Mouse (Mus musculus): ENCODE data around the gene Pik3r2. TPM values are rescaled to one million over a fixed set of nuclear protein-coding genes. Genes with fewer than 3 reads are reported as not detected.

The Pik3r2 gene
- polyA plus RNA-seq, 1 experiment from 2014 or later: 110 TPM

DNA sequence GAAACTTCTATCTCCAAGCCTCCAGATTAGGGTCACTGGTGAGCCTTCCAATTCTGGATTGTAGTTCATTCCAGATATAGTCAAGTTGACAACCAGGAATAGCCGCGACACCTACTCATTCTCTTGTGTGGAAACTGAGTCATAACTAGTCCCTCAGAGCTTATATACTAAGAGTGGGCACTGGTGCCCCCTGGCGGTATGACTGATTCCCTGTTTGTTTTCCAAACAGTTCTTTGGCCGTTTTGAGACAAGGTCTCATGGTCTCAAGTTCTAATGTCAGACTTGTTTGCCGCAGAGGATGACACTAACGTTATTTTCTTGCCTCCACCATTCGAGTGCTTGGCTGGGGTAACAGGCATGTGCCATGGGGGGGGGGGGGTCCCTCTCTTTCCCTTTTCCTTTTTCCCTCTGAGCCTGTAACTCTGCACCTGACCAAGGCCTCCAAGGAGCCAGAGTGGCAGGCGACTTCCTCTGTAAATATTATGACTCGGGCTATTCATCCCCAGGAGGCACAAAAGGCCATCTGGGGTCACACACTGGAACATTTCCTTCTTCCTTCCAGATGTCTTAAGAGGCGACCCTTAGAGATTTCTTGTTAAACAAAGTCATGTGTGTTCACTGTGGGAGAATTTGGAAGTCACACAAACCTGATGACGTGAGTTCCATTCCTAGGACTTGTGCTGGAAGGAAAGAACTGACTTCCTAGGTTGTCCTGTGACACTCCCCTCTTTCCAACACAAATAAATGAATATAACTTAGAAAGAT is 24.3 kb downstream of the Pik3r2 start:
- ATAC-seq: no peak
- CTCF ChIA-PET: interaction anchor here (0.9 to 2.3 kb wide), 4 partner anchors 10 to 37 kb away, joined by 3 to 9 read pairs (median 6); partner anchors contain the start of genes Gm3336 and Mpv17l2
- no peak for DNase-seq (ENCODE audit: low read depth, low spot score)
- in situ Hi-C loops (cut with MboI; ENCODE audit: low pct_unique_long_range_greater_than_20kb): loop anchor here (5.0 kb wide), 1 partner anchor 35 kb away; the partner anchor contains the start of gene Gm3336
- no peak for TF ChIP-seq CTCF (IDR thresholded peaks at IDR 0.05)
- no peaks in the 10 kb centered on the region for H3K27me3 ChIP-seq
- POLR2A ChIA-PET: no interaction called here

DNA sequence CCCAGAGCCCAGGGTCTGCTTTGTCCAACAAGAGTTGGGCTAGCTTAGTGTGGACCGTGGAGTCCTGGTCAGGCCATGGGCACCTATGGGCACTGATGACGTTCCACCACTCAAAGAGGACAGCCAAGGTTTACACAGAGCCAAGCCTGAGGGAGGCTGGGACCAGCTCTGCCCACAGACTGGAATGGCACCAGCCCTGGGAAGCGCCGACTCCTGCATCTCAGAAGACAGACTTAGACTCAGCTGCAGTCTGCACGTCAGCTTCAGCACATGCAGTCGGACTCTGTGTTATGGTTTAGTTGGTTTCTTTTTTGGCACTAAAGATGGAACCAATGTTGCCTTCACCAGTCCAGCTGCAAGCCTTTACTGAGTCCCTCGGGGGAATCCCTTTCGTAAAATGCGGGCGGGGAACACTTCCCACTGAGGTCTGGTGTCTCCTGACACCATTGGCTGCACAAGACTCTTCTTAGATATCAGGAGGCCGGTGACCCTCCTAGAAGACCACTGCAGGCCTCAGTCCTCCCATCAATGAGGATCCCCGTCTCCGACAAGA is 26.3 kb downstream of the Pik3r2 start:
- ATAC-seq: no peak
- no peak for TF ChIP-seq CTCF (IDR thresholded peaks at IDR 0.05)
- no peaks in the 10 kb centered on the region for H3K27me3 ChIP-seq
- ChIA-PET POLR2A (no interaction called here), CTCF (no interaction called here)
- no peak for DNase-seq (ENCODE audit: low read depth, low spot score)
- in situ Hi-C loops (cut with MboI; ENCODE audit: low pct_unique_long_range_greater_than_20kb): loop anchor here (5.0 kb wide), 1 partner anchor 33 kb away; the partner anchor contains the start of gene Gm3336

DNA sequence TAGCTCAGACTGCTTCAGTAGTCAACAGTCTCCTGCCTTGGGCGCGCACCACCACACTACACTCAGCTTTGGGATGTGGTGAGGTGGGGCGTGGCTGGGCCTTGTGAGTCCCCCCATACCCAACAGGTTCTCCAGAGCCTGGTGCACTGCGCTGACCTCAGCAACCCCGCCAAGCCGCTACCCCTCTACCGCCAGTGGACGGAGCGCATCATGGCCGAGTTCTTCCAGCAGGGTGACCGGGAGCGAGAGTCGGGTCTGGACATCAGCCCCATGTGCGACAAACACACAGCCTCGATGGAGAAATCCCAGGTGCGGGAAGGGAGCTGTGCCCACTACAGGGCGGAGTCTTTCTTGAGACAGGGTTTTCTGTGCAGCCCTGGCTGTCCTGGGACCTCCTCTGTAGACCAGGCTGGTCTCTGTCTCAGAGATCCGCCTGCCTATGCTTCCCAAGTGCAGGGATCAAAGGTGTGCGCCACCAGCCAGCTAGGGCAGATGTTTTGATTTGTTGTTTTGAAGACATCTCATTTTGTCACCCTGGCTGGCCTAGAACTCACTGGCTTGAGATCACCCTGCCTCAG is 27.3 kb downstream of the Pik3r2 start:
- no peak for ATAC-seq
- ChIA-PET POLR2A (no interaction called here), CTCF (no interaction called here)
- no peaks in the 10 kb centered on the region for H3K27me3 ChIP-seq
- no peak for DNase-seq (ENCODE audit: low read depth, low spot score)
- in situ Hi-C loops (cut with MboI; ENCODE audit: low pct_unique_long_range_greater_than_20kb): no loop called here
- no peak for TF ChIP-seq CTCF (IDR thresholded peaks at IDR 0.05)

DNA sequence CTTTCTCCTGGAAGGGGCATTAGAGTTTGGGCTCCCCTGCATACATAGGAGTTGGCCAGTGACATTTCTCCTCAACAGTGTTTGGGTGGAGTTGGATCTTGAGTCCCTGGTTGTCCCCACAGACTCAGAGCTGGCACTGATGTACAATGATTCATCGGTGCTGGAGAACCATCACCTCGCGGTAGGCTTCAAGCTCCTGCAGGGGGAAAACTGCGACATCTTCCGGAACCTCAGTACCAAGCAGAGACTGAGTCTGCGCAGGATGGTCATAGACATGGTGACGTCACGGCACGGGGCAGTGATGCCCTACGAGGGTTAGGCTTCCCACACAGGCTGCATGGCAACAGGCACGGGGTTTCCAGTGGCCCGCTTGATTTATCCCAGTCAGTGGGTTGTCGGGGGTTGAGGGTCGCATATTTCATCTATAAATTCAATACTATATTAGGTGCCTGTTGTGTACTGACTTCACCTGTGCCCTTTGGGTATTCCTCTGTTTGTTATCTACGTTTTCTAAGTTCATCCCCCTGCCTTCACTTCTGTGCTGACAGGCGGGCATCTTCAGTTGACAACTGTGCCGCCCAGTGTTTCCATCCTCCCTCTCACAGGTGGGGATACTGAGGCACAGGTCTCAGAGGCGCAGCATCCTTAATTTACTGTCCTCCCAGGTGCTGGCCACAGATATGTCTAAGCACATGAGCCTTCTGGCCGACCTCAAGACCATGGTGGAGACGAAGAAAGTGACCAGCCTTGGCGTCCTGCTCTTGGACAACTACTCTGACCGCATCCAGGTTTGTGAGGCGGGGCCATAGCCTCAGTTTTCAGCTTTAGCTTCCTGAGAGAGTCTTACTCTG is 28.0 kb downstream of the Pik3r2 start:
- no peaks in the 10 kb centered on the region for H3K27me3 ChIP-seq
- ATAC-seq (no peak), DNase-seq (ENCODE audit: low read depth, low spot score) (no peak)
- ChIA-PET POLR2A (no interaction called here), CTCF (interaction anchor here (1.3 kb wide), 1 partner anchor 76 kb away, joined by 3 read pairs; the partner anchor contains the start of gene Lsm4)
- in situ Hi-C loops (cut with MboI; ENCODE audit: low pct_unique_long_range_greater_than_20kb): no loop called here
- no peak for TF ChIP-seq CTCF (IDR thresholded peaks at IDR 0.05)

DNA sequence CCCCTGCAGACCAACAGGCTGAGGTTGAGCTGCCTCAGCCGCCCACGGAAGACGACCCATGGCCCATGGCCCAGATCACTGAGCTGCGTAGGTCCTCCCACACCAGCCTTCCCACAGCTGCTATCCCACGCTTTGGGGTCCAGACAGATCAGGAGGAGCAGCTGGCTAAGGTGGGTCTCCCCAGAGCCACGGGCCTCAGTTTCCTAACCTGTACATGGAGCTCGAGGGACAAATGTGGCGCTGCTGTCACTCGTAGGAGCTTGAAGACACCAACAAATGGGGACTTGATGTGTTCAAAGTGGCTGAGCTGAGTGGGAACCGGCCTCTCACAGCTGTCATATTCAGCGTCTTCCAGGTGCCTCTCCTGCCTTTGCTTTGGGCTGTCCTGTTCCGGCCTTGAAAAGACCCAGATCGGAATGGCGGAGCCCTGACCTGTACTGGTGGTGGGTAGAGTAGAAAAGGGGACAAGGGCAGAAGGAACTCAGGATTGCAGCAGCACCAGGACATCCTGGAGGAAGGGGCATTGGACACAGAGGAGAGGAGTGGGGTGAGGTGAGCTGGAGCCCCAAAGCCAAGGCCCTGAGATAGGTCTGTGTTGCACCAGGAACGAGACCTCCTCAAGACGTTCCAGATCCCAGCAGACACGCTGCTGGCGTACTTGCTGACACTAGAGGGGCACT is 29.2 kb downstream of the Pik3r2 start:
- DNase-seq (ENCODE audit: low read depth, low spot score) (no peak), ATAC-seq (no peak)
- TF ChIP-seq CTCF (IDR thresholded peaks at IDR 0.05): no peak
- in situ Hi-C loops (cut with MboI; ENCODE audit: low pct_unique_long_range_greater_than_20kb): no loop called here
- POLR2A ChIA-PET: no interaction called here
- H3K27me3 ChIP-seq: no peaks in the 10 kb centered on the region
- CTCF ChIA-PET: interaction anchor here (1.3 kb wide), 1 partner anchor 74 kb away, joined by 3 read pairs; the partner anchor contains the start of gene Lsm4

DNA sequence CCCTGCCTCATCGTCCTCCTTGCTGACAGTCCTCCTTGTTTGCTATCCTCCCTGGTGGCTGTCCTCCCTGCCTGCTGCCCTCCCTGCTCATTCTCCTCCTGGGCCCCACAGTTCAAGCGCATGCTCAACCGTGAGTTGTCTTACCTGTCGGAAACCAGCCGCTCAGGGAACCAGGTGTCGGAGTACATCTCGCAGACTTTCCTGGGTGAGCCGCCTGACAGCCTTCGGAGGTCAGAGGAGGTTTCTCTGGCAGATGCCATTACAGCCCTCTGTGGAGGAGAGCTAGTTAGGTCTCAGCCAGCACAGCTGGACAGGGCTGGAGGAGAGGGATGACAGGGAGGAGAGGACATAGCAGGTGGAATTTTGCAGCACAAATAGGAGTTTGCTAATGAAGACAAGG is 29.8 kb downstream of the Pik3r2 start:
- in situ Hi-C loops (cut with MboI; ENCODE audit: low pct_unique_long_range_greater_than_20kb): no loop called here
- ATAC-seq (no peak), DNase-seq (ENCODE audit: low read depth, low spot score) (no peak)
- ChIA-PET POLR2A (no interaction called here), CTCF (no interaction called here)
- H3K27me3 ChIP-seq: no peaks in the 10 kb centered on the region
- no peak for TF ChIP-seq CTCF (IDR thresholded peaks at IDR 0.05)

DNA sequence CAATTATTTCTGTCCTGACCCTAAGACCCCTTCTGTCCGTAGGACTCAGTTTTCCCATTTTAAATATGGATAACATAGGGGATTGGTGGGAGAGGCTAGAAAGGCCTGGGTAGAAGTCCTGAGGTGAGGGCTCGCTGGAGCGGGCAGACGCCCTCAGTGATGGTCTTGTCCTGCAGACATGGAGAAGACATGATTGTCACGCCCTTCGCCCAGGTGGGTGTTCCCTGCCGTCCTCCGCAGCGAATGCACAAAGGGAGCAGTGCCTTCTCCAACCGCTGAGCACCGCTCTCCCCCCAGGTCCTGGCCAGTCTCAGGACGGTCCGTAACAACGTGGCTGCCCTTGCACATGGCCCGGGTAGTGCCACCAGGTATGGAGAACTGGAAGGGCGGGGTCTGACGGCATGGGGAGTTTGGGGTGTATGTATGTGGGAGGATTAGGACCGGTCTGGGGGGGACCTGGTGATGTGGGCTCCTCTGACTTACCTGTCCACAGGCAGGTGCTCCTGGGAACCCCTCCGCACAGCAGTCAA is 30.8 kb downstream of the Pik3r2 start:
- no peak for ATAC-seq

DNA sequence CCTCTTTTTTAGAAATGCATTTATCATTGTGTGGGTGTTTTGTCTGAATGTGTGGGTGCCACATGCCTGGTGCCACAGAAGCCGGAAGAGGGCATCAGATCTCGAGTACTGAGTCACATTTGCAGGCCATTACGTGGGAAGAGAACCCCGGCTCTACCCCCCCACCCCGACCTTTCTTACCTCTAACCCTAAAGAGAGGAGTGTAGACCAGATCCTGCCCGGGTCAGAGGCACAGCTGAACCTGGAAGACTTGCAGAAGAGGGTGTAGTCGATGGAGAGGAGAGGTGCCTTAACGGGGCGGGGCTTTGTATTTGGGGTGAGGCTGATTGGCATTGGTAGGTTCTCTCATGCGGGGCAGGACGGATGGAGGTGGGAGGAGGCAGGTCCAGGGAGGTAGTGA is 31.7 kb downstream of the Pik3r2 start:
- ATAC-seq: no peak
- in situ Hi-C loops (cut with MboI; ENCODE audit: low pct_unique_long_range_greater_than_20kb): no loop called here
- no peak for DNase-seq (ENCODE audit: low read depth, low spot score)
- TF ChIP-seq CTCF (IDR thresholded peaks at IDR 0.05): no peak
- CTCF ChIA-PET: no interaction called here
- H3K27me3 ChIP-seq: no peaks in the 10 kb centered on the region
- POLR2A ChIA-PET: no interaction called here

More for the DNA sequence above, 30.8 kb downstream of the Pik3r2 start:
- no peaks in the 10 kb centered on the region for H3K27me3 ChIP-seq
- no peak for TF ChIP-seq CTCF (IDR thresholded peaks at IDR 0.05)
- ChIA-PET CTCF (no interaction called here), POLR2A (no interaction called here)
- in situ Hi-C loops (cut with MboI; ENCODE audit: low pct_unique_long_range_greater_than_20kb): no loop called here
- DNase-seq (ENCODE audit: low read depth, low spot score): no peak

DNA sequence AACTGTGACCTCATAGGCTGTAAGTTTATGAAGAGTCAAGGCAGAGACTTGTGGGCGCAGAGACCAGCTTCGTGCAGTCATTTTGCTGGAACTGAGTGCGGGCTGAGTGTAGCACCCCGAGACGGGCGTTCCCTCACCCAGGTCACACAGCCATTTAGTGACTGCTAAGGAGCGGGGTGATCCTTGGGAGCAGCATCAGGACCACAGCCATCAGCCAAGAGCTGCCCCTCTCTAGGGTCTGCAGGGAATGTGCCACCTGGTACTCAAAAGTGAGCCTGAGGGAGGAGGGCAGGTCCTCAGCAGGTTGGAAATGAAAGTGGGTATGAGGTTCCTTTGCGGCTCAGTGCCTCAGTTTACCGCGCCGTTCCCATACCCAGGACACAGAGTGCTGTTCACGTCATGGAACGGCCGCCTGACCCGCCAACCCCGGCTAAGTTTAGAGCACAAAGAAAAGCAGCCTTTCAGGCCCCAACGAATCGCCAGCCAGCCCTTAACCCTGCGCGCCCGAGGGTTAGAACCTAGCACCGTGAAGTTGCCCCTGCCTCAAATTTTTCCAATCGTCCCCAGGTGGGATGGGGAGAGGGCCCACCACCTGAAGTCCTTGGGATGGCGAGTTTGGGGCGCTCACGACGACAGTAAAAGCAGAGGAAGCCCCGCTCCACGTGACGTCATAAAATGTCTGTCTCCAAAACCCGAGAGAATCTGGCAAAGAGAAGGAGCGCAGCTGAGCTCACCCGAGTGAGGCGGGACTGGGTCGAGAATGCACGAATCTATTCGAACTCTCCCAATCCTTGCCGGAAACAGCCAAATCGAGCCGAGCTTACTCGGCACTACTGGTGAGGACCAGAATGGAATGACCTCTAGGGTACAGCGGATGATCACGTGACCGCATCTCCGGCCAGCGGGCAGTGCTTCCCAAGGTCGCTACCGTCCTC is 32.6 kb downstream of the Pik3r2 start:
- CTCF ChIA-PET: no interaction called here
- H3K27me3 ChIP-seq: no peaks in the 10 kb centered on the region
- no peak for ATAC-seq
- in situ Hi-C loops (cut with MboI; ENCODE audit: low pct_unique_long_range_greater_than_20kb): no loop called here
- POLR2A ChIA-PET: interaction anchor here (1.1 kb wide), 1 partner anchor 12 kb away, joined by 3 read pairs; no protein-coding TSS in a partner anchor
- TF ChIP-seq CTCF (IDR thresholded peaks at IDR 0.05): no peak
- DNase-seq (ENCODE audit: low read depth, low spot score): no peak
